Mouse (Mus musculus) limb, embryonic 15.5 days (tissue): ENCODE results near the gene Fyn. TPM values are rescaled to one million over a fixed set of nuclear protein-coding genes. Genes with fewer than 3 reads are reported as not detected.
A peak's percentile ranks its signal among the peaks of the same experiment; 100 is the strongest.

Source experiments
- ATAC-seq: fragments of 200-750 bp; cut with Nextera tagmentation; 2 replicates; pipeline ENCODE4 v1.8.0; 2017; ENCODE audit warnings: low read depth, moderate TSS enrichment; ENCODE audit not compliant: insufficient number of reproducible peaks, low FRiP score, low TSS enrichment
- H3K27ac ChIP-seq: fragments of 300-500 bp; sonication (generic); 2 replicates; pipeline ENCODE4 v1.5.1; 2015; ENCODE audit warnings: moderate library complexity, mild to moderate bottlenecking, inconsistent platforms
- H3K27me3 ChIP-seq: fragments of 300-500 bp; sonication (generic); 2 replicates; pipeline ENCODE4 v1.6.1; 2015; ENCODE audit warnings: inconsistent platforms
- H3K36me3 ChIP-seq: fragments of 300-500 bp; sonication (generic); 2 replicates; pipeline ENCODE4 v1.6.1; 2015; ENCODE audit warnings: inconsistent platforms
- H3K4me1 ChIP-seq: fragments of 300-500 bp; sonication (generic); 2 replicates; pipeline ENCODE4 v1.6.1; 2015; ENCODE audit warnings: inconsistent platforms
- H3K4me2 ChIP-seq: fragments of 300-500 bp; sonication (generic); 2 replicates; pipeline ENCODE4 v1.6.1; 2015; ENCODE audit warnings: mild to moderate bottlenecking, inconsistent platforms
- H3K4me3 ChIP-seq: fragments of 300-500 bp; sonication (generic); 2 replicates; pipeline ENCODE4 v1.5.1; 2015; ENCODE audit warnings: mild to moderate bottlenecking, inconsistent platforms
- H3K9ac ChIP-seq: fragments of 300-500 bp; sonication (generic); 2 replicates; pipeline ENCODE4 v1.6.1; 2015; ENCODE audit warnings: inconsistent platforms
- H3K9me3 ChIP-seq: fragments of 300-500 bp; sonication (generic); 2 replicates; pipeline ENCODE4 v1.6.1; 2016; ENCODE audit warnings: inconsistent platforms
- WGBS: fragments of 180-500 bp; shearing (Covaris S2); methylation state at CpG from one replicate; pipeline ENCODE4 v1.1.7; 2015; 5-methylcytosine and 5-hydroxymethylcytosine counted together
- polyA plus RNA-seq: library from polyadenylated mRNA; unstranded; fragments of >200 nt; fragmentation: Nextera tagmentation; extraction: Ambion mirVana; gene quantifications from 2 replicates; pipeline ENCODE4 v1.2.1, GENCODE M21; 2015

Fyn gene
- polyA plus RNA-seq, 1 experiment from 2014 or later: 38.6 TPM

- H3K4me3 ChIP-seq: no peak overlapping the region
- H3K36me3 ChIP-seq: no peaks in the 10 kb centered on the region
- no peak overlapping the region for H3K9ac ChIP-seq
- H3K4me1 ChIP-seq: 0 out of 2 replicates have a peak, but pooled peaks cover 14% of the 10 kb centered on the region
- peak overlapping the region; percentile 48; the same call in 1 of the 2 replicates for H3K27ac ChIP-seq
- no peaks in the 10 kb centered on the region for H3K27me3 ChIP-seq
- no peak overlapping the region for H3K4me2 ChIP-seq
- no peaks in the 10 kb centered on the region for H3K9me3 ChIP-seq
- ATAC-seq: no peak
- 44% methylated on average over 7 of the region's 7 CpGs for WGBS
These were observed 202.4 kb downstream of the Fyn start for GRCm38 (mm10) chr10:39571011-39571410.

GRCm38 (mm10) chr10:39572050-39572671, 203.5 kb downstream of the Fyn start:
- no peak overlapping the region for H3K9ac ChIP-seq
- 63% methylated on average over 9 of the region's 9 CpGs for WGBS
- no peak overlapping the region for H3K27ac ChIP-seq
- H3K4me2 ChIP-seq: no peak overlapping the region
- no peak overlapping the region for H3K4me3 ChIP-seq
- H3K36me3 ChIP-seq: no peaks in the 10 kb centered on the region
- H3K9me3 ChIP-seq: no peaks in the 10 kb centered on the region
- no peak for ATAC-seq
- no peaks in the 10 kb centered on the region for H3K27me3 ChIP-seq
- H3K4me1 ChIP-seq: peaks cover 16% of the 10 kb centered on the region; the same call in 1 of the 2 replicates

GRCm38 (mm10) chr10:39572672-39573051, 204.0 kb downstream of the Fyn start:
- no peak overlapping the region for H3K9ac ChIP-seq
- no peaks in the 10 kb centered on the region for H3K27me3 ChIP-seq
- H3K4me2 ChIP-seq: no peak overlapping the region
- no peak overlapping the region for H3K27ac ChIP-seq
- WGBS: 42% methylated on average over 6 of the region's 6 CpGs
- ATAC-seq: no peak
- H3K4me1 ChIP-seq: peaks cover 16% of the 10 kb centered on the region; the same call in 1 of the 2 replicates
- H3K36me3 ChIP-seq: no peaks in the 10 kb centered on the region
- H3K4me3 ChIP-seq: no peak overlapping the region
- H3K9me3 ChIP-seq: no peaks in the 10 kb centered on the region

GRCm38 (mm10) chr10:39576466-39576865, 207.8 kb downstream of the Fyn start:
- ATAC-seq: no peak
- WGBS: 58% methylated on average over 6 of the region's 6 CpGs
- Histone ChIP-seq H3K36me3 (no peaks in the 10 kb centered on the region), H3K9me3 (no peaks in the 10 kb centered on the region), H3K4me2 (no peak overlapping the region), H3K27ac (no peak overlapping the region), H3K9ac (no peak overlapping the region), H3K4me1 (peaks cover 11% of the 10 kb centered on the region; the same call in 1 of the 2 replicates), H3K4me3 (no peak overlapping the region), H3K27me3 (no peaks in the 10 kb centered on the region)

GRCm38 (mm10) chr10:39580477-39580876, 211.8 kb downstream of the Fyn start:
- H3K4me1 ChIP-seq: peaks cover 20% of the 10 kb centered on the region
- no peaks in the 10 kb centered on the region for H3K27me3 ChIP-seq
- 68% methylated on average over 8 of the region's 8 CpGs for WGBS
- H3K9ac ChIP-seq: no peak overlapping the region
- H3K36me3 ChIP-seq: no peaks in the 10 kb centered on the region
- no peak overlapping the region for H3K4me2 ChIP-seq
- ATAC-seq: no peak
- no peak overlapping the region for H3K27ac ChIP-seq
- H3K9me3 ChIP-seq: no peaks in the 10 kb centered on the region
- H3K4me3 ChIP-seq: no peak overlapping the region

GRCm38 (mm10) chr10:39582385-39582784, 213.7 kb downstream of the Fyn start:
- WGBS: 89% methylated on average over 2 of the region's 2 CpGs
- ATAC-seq: no peak
- H3K9me3 ChIP-seq: no peaks in the 10 kb centered on the region
- H3K4me3 ChIP-seq: no peak overlapping the region
- H3K27me3 ChIP-seq: no peaks in the 10 kb centered on the region
- no peak overlapping the region for H3K9ac ChIP-seq
- H3K36me3 ChIP-seq: no peaks in the 10 kb centered on the region
- no peak overlapping the region for H3K4me2 ChIP-seq
- H3K4me1 ChIP-seq: peaks cover 29% of the 10 kb centered on the region
- no peak overlapping the region for H3K27ac ChIP-seq

GRCm38 (mm10) chr10:39583718-39584117, 215.1 kb downstream of the Fyn start:
- Histone ChIP-seq H3K9ac (no peak overlapping the region), H3K4me2 (no peak overlapping the region), H3K27ac (peak overlapping the region; percentile 67; the same call in 1 of the 2 replicates), H3K4me1 (peaks cover 42% of the 10 kb centered on the region), H3K9me3 (no peaks in the 10 kb centered on the region), H3K4me3 (no peak overlapping the region), H3K27me3 (no peaks in the 10 kb centered on the region), H3K36me3 (no peaks in the 10 kb centered on the region)
- no peak for ATAC-seq
- 49% methylated on average over 12 of the region's 12 CpGs for WGBS

- H3K36me3 ChIP-seq: no peaks in the 10 kb centered on the region
- H3K27me3 ChIP-seq: no peaks in the 10 kb centered on the region
- peak overlapping the region; percentile 60; the same call in 1 of the 2 replicates for H3K27ac ChIP-seq
- 35% methylated on average over 5 of the region's 5 CpGs for WGBS
- H3K4me1 ChIP-seq: peaks cover 39% of the 10 kb centered on the region
- H3K9ac ChIP-seq: 0 out of 2 replicates have a peak overlapping the region, but pooled peaks have one; percentile 4
- ATAC-seq: peak; percentile 18; the same call in 1 of the 2 replicates
- no peak overlapping the region for H3K4me3 ChIP-seq
- no peak overlapping the region for H3K4me2 ChIP-seq
- H3K9me3 ChIP-seq: no peaks in the 10 kb centered on the region
These were observed 218.8 kb downstream of the Fyn start for GRCm38 (mm10) chr10:39587290-39587925.

GRCm38 (mm10) chr10:39587973-39588746, 219.5 kb downstream of the Fyn start:
- no peak overlapping the region for H3K9ac ChIP-seq
- WGBS: 43% methylated on average over 8 of the region's 8 CpGs

GRCm38 (mm10) chr10:39589765-39590546, 221.3 kb downstream of the Fyn start:
- Histone ChIP-seq H3K9ac (no peak overlapping the region), H3K36me3 (no peaks in the 10 kb centered on the region), H3K27me3 (no peaks in the 10 kb centered on the region), H3K4me1 (peaks cover 25% of the 10 kb centered on the region), H3K27ac (no peak overlapping the region), H3K4me2 (no peak overlapping the region), H3K4me3 (no peak overlapping the region), H3K9me3 (peaks cover 8% of the 10 kb centered on the region; the same call in 1 of the 2 replicates)
- WGBS: 78% methylated on average over 19 of the region's 19 CpGs
- no peak for ATAC-seq

More at GRCm38 (mm10) chr10:39587973-39588746, 219.5 kb downstream of the Fyn start:
- ATAC-seq: no peak
- Histone ChIP-seq H3K27me3 (no peaks in the 10 kb centered on the region), H3K4me2 (no peak overlapping the region), H3K9me3 (peaks cover 5% of the 10 kb centered on the region; the same call in 1 of the 2 replicates), H3K36me3 (no peaks in the 10 kb centered on the region), H3K4me3 (no peak overlapping the region), H3K4me1 (peaks cover 36% of the 10 kb centered on the region), H3K27ac (no peak overlapping the region)

GRCm38 (mm10) chr10:39590629-39591028, 222.0 kb downstream of the Fyn start:
- WGBS: 80% methylated on average over 10 of the region's 10 CpGs
- no peak overlapping the region for H3K9ac ChIP-seq
- H3K27ac ChIP-seq: no peak overlapping the region
- H3K4me2 ChIP-seq: no peak overlapping the region
- H3K9me3 ChIP-seq: peaks cover 8% of the 10 kb centered on the region; the same call in 1 of the 2 replicates
- no peak for ATAC-seq
- no peaks in the 10 kb centered on the region for H3K27me3 ChIP-seq
- no peak overlapping the region for H3K4me3 ChIP-seq
- H3K36me3 ChIP-seq: no peaks in the 10 kb centered on the region
- H3K4me1 ChIP-seq: peaks cover 27% of the 10 kb centered on the region
